Mouse (Mus musculus) brain, adult 2 months (tissue): ENCODE measurements around the gene 2610001J05Rik.

Source experiments
- DNase-seq: peaks from one replicate; pipeline ENCODE4 v3.0.0; 2011; ENCODE audit warnings: low read depth, low spot score

2610001J05Rik gene

DNA sequence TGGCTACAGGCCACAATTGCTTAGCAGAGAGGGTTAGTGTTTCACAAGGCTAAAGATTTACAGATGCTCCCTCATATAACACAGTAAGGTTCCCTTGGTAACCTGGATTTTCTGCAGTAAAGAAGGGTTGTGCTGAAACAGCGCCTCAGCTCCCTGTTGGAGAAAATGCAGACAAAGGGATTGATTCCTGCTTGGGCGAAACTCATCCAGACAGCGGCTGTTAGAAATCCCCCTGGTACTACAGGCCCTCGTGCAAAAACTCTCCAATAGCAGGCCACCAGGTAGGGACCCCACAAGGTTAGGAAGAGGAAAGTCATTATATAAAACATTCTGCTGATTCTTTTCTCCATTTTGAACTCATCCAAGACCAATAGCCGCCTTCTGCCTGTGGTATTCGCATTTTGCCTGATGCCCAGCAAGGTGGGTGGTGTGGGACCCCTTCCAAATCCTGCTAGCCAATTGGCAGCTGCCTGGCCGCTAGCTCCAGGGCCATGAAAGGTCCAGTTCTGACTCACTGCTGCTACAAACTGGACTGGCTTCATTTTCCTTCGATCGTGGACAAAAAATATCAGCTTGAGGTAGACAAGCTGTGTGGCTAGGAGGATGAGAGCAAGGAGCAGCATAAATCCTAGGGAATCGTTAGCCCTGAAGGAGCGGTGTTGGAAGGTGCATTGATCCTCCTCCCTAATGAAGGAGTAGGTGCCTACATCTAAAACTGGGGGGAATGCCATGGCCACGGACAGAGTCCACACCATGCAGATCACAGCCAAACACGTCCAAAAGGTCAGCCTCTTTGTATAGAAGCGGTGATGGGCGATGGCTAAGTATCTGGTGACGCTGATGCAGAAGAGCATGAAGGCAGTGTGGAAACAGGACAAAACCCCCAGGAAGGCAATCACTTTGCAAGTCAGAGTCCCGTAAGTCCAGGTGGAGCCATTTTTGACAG is 35.3 kb downstream of the 2610001J05Rik start:
- DNase-seq, result peak; percentile 92

DNA sequence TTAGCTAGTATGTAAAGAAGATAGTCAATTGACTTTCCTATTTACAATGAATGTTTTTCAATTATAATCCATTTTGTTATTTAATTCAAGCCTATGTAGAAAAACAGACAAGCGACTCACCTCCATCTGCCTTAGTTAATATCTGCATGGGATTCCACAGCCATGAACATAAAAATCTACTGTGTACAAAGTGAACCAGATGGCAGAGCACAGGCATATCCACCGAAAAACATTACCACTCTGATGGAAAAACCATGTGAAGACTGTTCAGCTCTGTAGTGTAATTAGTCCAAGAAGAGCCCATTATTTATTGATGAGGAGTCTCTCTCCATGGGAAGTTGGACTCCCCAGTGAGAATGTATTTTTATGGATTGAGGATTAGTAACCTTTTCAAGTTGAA is 38.5 kb downstream of the 2610001J05Rik start:
- DNase-seq, result peak; percentile 60

DNA sequence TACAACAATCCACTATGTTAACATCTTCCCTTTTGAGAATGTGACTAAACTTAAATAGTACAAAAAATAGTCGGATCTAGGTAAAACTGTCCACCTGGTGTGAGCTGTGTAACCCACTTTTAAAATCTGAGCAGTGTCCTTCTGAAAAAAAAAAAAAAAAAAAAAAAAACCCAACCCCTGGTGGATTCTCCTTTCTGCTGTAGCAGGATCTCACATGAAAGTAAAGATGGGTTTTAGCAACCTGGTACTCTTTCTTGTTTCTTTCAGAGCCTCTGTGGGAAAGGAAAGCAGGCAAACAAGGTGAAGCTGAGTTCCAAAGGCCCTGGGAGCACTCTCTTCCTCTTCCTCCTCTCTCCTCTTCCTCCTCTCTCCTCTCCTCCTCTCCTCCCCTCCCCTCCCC is 42.4 kb downstream of the 2610001J05Rik start:
- no peak for DNase-seq
